27 mouse cellular contexts compared by ENCODE assay signal in genomic region chr17:64707529-64707928, GRCm38 (mm10).
DNase-seq lines count a peak whose midpoint lies in the region; ATAC-seq lines count a peak whose summit lies in the region.
"Had no signal": no experiment of that assay in that cellular context is flagged by ENCODE, and none has a peak within 500 bp of the region (broad histone marks: within the 10 kb centered on the region; RNA-seq: fewer than 3 reads in every experiment).

No protein-coding gene starts in this region.

- H3K4me2 ChIP-seq in heart, embryonic 12.5 days: no peak overlapping the region
- H3K4me2 ChIP-seq in hindbrain, embryonic 11.5 days (replicated peaks; ENCODE audit: low read depth, low read length): no peak overlapping the region
- H3K4me2 ChIP-seq in hindbrain, embryonic 12.5 days (replicated peaks): no peak overlapping the region
- H3K4me2 ChIP-seq: embryonic facial prominence, embryonic 13.5 days; forebrain, embryonic 12.5 days; forebrain, embryonic 15.5 days; heart, embryonic 13.5 days; hindbrain, embryonic 15.5 days had no signal

- peak; percentile 94 for DNase-seq in heart, adult 11 months
- DNase-seq in heart, postnatal 25 days (ENCODE audit: low spot score): no peak
- DNase-seq in heart, adult 8-10 months (ENCODE audit: low spot score): no peak
- no peak for DNase-seq in hindbrain, embryonic 11.5 days (ENCODE audit: low spot score)
- DNase-seq: adrenal gland, postnatal 14 days; B cell, adult 2 months; cerebellum, adult 11-12 months; cerebellum, adult 8-10 months; cerebellum, postnatal 10 days; cerebellum, postnatal 36 days; embryo, embryonic 11 days; gastrocnemius, postnatal 25 days; kidney, adult 2 months had no signal

- no peaks in the 10 kb centered on the region for H3K27me3 ChIP-seq in heart, embryonic 12.5 days (replicated peaks)
- H3K27me3 ChIP-seq in hindbrain, embryonic 11.5 days (ENCODE audit: control insufficient read depth, insufficient read depth, low read length): peaks cover 2% of the 10 kb centered on the region; the same call in 1 of the 2 replicates
- H3K27me3 ChIP-seq in hindbrain, embryonic 12.5 days: peaks cover 11% of the 10 kb centered on the region; the same call in 1 of the 2 replicates
- H3K27me3 ChIP-seq: CH12.LX; embryonic facial prominence, embryonic 13.5 days; forebrain, embryonic 12.5 days; forebrain, embryonic 15.5 days; heart, embryonic 13.5 days; hindbrain, embryonic 15.5 days; Patski had no signal

- intact Hi-C loops in heart, postnatal 25 days (cut with DNase I): loop anchor here (10.0 kb wide), 1 partner anchor 167 kb away; no protein-coding TSS in a partner anchor

- 69% methylated on average over 6 of the region's 6 CpGs for WGBS in heart, embryonic 12.5 days
- 83% methylated on average over 6 of the region's 6 CpGs for WGBS in hindbrain, embryonic 11.5 days
- 77% methylated on average over 6 of the region's 6 CpGs for WGBS in hindbrain, embryonic 12.5 days

- 0 out of 2 replicates have a peak, but pooled peaks cover 3% of the 10 kb centered on the region for H3K4me1 ChIP-seq in heart, embryonic 12.5 days (replicated peaks)
- H3K4me1 ChIP-seq in hindbrain, embryonic 11.5 days (replicated peaks; ENCODE audit: control insufficient read depth, insufficient read depth, low read length): no peaks in the 10 kb centered on the region
- peaks cover 5% of the 10 kb centered on the region for H3K4me1 ChIP-seq in hindbrain, embryonic 12.5 days
- H3K4me1 ChIP-seq: forebrain, embryonic 15.5 days; heart, embryonic 13.5 days; hindbrain, embryonic 15.5 days had no signal

- no peaks in the 10 kb centered on the region for H3K9me3 ChIP-seq in heart, embryonic 12.5 days (replicated peaks)
- no peaks in the 10 kb centered on the region for H3K9me3 ChIP-seq in hindbrain, embryonic 11.5 days (ENCODE audit: control insufficient read depth, low read length)
- no peaks in the 10 kb centered on the region for H3K9me3 ChIP-seq in hindbrain, embryonic 12.5 days (replicated peaks)
- H3K9me3 ChIP-seq: embryonic facial prominence, embryonic 10.5 days; embryonic facial prominence, embryonic 13.5 days; forebrain, embryonic 12.5 days; forebrain, embryonic 15.5 days; heart, embryonic 13.5 days; hindbrain, embryonic 10.5 days; hindbrain, embryonic 15.5 days had no signal

- H3K36me3 ChIP-seq in heart, embryonic 12.5 days: peaks cover 3% of the 10 kb centered on the region; the same call in 1 of the 2 replicates
- no peaks in the 10 kb centered on the region for H3K36me3 ChIP-seq in hindbrain, embryonic 11.5 days (ENCODE audit: control insufficient read depth, insufficient read depth, low read length)
- no peaks in the 10 kb centered on the region for H3K36me3 ChIP-seq in hindbrain, embryonic 12.5 days
- H3K36me3 ChIP-seq: forebrain, embryonic 12.5 days; forebrain, embryonic 15.5 days; G1E had no signal

- H3K9ac ChIP-seq in heart, embryonic 12.5 days: no peak overlapping the region
- H3K9ac ChIP-seq in hindbrain, embryonic 11.5 days (ENCODE audit: low read depth, low read length): no peak overlapping the region
- no peak overlapping the region for H3K9ac ChIP-seq in hindbrain, embryonic 12.5 days
- H3K9ac ChIP-seq: embryonic facial prominence, embryonic 13.5 days; forebrain, embryonic 12.5 days; forebrain, embryonic 15.5 days; heart, embryonic 13.5 days; hindbrain, embryonic 15.5 days had no signal

- peak; percentile 73; the same call in 1 of the 2 replicates for ATAC-seq in heart, embryonic 12.5 days (ENCODE audit: insufficient number of reproducible peaks, low FRiP score)
- peak; percentile 55; the same call in 1 of the 2 replicates for ATAC-seq in hindbrain, embryonic 11.5 days (ENCODE audit: low FRiP score)
- no peak for ATAC-seq in hindbrain, embryonic 12.5 days (ENCODE audit: low FRiP score)
- ATAC-seq: forebrain, embryonic 15.5 days; intestine, postnatal 0 days; Patski had no signal

- no peak overlapping the region for H3K4me3 ChIP-seq in heart, embryonic 12.5 days
- H3K4me3 ChIP-seq in hindbrain, embryonic 11.5 days (ENCODE audit: low read depth, low read length): no peak overlapping the region
- H3K4me3 ChIP-seq in hindbrain, embryonic 12.5 days: no peak overlapping the region
- H3K4me3 ChIP-seq: embryonic facial prominence, embryonic 10.5 days; embryonic facial prominence, embryonic 13.5 days; erythroblast, embryonic 14.5 days; forebrain, embryonic 12.5 days; forebrain, embryonic 15.5 days; heart, embryonic 13.5 days; hindbrain, embryonic 10.5 days; hindbrain, embryonic 15.5 days had no signal

- no peak overlapping the region for H3K27ac ChIP-seq in heart, embryonic 12.5 days (ENCODE audit: poor library complexity, severe bottlenecking)
- H3K27ac ChIP-seq in hindbrain, embryonic 11.5 days (ENCODE audit: low read depth, low read length): no peak overlapping the region
- H3K27ac ChIP-seq in hindbrain, embryonic 12.5 days: no peak overlapping the region
- H3K27ac ChIP-seq: embryonic facial prominence, embryonic 10.5 days; embryonic facial prominence, embryonic 13.5 days; forebrain, embryonic 12.5 days; forebrain, embryonic 15.5 days; heart, embryonic 13.5 days; hindbrain, embryonic 10.5 days; hindbrain, embryonic 15.5 days had no signal
